In genomic region chr10:83183634-83184479, GRCm38 (mm10) we compare ENCODE assay signal across 9 mouse cellular contexts.
DNase-seq lines count a peak whose midpoint lies in the region; ATAC-seq lines count a peak whose summit lies in the region.
"Had no signal": no experiment of that assay in that cellular context is flagged by ENCODE, and none has a peak within 500 bp of the region (broad histone marks: within the 10 kb centered on the region; RNA-seq: fewer than 3 reads in every experiment).

No protein-coding gene starts in this region.

- H3K27me3 ChIP-seq in forebrain, embryonic 15.5 days = no peaks in the 10 kb centered on the region
- no peaks in the 10 kb centered on the region for H3K27me3 ChIP-seq in forebrain, embryonic 11.5 days (ENCODE audit: control insufficient read depth, insufficient read depth, low read length)
- H3K27me3 ChIP-seq in midbrain, embryonic 15.5 days (replicated peaks) = no peaks in the 10 kb centered on the region
- H3K27me3 ChIP-seq: neural tube, embryonic 12.5 days had no signal

- H3K9ac ChIP-seq in forebrain, embryonic 15.5 days (replicated peaks) = no peak overlapping the region
- no peak overlapping the region for H3K9ac ChIP-seq in forebrain, embryonic 11.5 days (ENCODE audit: low read length)
- no peak overlapping the region for H3K9ac ChIP-seq in midbrain, embryonic 15.5 days
- H3K9ac ChIP-seq: neural tube, embryonic 12.5 days had no signal

- H3K4me2 ChIP-seq in forebrain, embryonic 15.5 days (replicated peaks) = no peak overlapping the region
- H3K4me2 ChIP-seq in forebrain, embryonic 11.5 days (ENCODE audit: low read depth, low read length, severe bottlenecking) = no peak overlapping the region
- no peak overlapping the region for H3K4me2 ChIP-seq in midbrain, embryonic 15.5 days
- H3K4me2 ChIP-seq: neural tube, embryonic 12.5 days had no signal

- no peak overlapping the region for H3K4me3 ChIP-seq in forebrain, embryonic 15.5 days
- no peak overlapping the region for H3K4me3 ChIP-seq in forebrain, embryonic 11.5 days (ENCODE audit: low read depth, low read length)
- no peak overlapping the region for H3K4me3 ChIP-seq in midbrain, embryonic 15.5 days
- H3K4me3 ChIP-seq: neural tube, embryonic 12.5 days had no signal

- no peak for ATAC-seq in forebrain, embryonic 15.5 days (replicated peaks)
- no peak for ATAC-seq in forebrain, embryonic 11.5 days (replicated peaks; ENCODE audit: low FRiP score)
- ATAC-seq in hematopoietic stem cell, adult 5-6 weeks (replicated peaks in 1 of 2; ENCODE audit: insufficient read depth in 1 of 2, low FRiP score in 2 of 2, low TSS enrichment in 1 of 2, low read depth in 1 of 2, poor library complexity in 2 of 2, severe bottlenecking in 2 of 2) = peak; percentile 79 to 86
- ATAC-seq in midbrain, embryonic 15.5 days (replicated peaks) = no peak

- WGBS in forebrain, embryonic 15.5 days = 73% methylated on average over 12 of the region's 12 CpGs
- 81% methylated on average over 12 of the region's 12 CpGs for WGBS in forebrain, embryonic 11.5 days
- 79% methylated on average over 12 of the region's 12 CpGs for WGBS in midbrain, embryonic 15.5 days

- no peak for DNase-seq in forebrain, embryonic 11.5 days (ENCODE audit: low spot score)
- DNase-seq in A20 (ENCODE audit: low read depth, low spot score) = peak; percentile 62
- no peak for DNase-seq in testis, postnatal 14 days (ENCODE audit: low spot score)
- DNase-seq in lung, postnatal 36 days = no peak
- no peak for DNase-seq in cerebellum, adult 18-20 months

- H3K36me3 ChIP-seq in forebrain, embryonic 15.5 days = no peaks in the 10 kb centered on the region
- H3K36me3 ChIP-seq in forebrain, embryonic 11.5 days (ENCODE audit: control insufficient read depth, insufficient read depth, low read length) = no peaks in the 10 kb centered on the region
- no peaks in the 10 kb centered on the region for H3K36me3 ChIP-seq in midbrain, embryonic 15.5 days (replicated peaks)
- H3K36me3 ChIP-seq: neural tube, embryonic 12.5 days had no signal

- H3K9me3 ChIP-seq in forebrain, embryonic 15.5 days = no peaks in the 10 kb centered on the region
- H3K9me3 ChIP-seq in forebrain, embryonic 11.5 days (ENCODE audit: control insufficient read depth, low read length) = no peaks in the 10 kb centered on the region
- H3K9me3 ChIP-seq in midbrain, embryonic 15.5 days = no peaks in the 10 kb centered on the region
- H3K9me3 ChIP-seq: neural tube, embryonic 12.5 days had no signal

- H3K27ac ChIP-seq in forebrain, embryonic 15.5 days (replicated peaks) = 0 out of 2 replicates have a peak overlapping the region, but pooled peaks have one; percentile 19
- H3K27ac ChIP-seq in forebrain, embryonic 11.5 days (ENCODE audit: low read depth, low read length) = no peak overlapping the region
- H3K27ac ChIP-seq in midbrain, embryonic 15.5 days = peak overlapping the region; percentile 57
- H3K27ac ChIP-seq: neural tube, embryonic 12.5 days had no signal

- peaks cover 27% of the 10 kb centered on the region for H3K4me1 ChIP-seq in forebrain, embryonic 15.5 days
- H3K4me1 ChIP-seq in forebrain, embryonic 11.5 days (replicated peaks; ENCODE audit: control insufficient read depth, insufficient read depth, low read length) = no peaks in the 10 kb centered on the region
- peaks cover 22% of the 10 kb centered on the region for H3K4me1 ChIP-seq in midbrain, embryonic 15.5 days

Comparison
In these comparisons a context has a peak if more than half of its experiments do, and no peak if none do; other contexts are left out.
1. ATAC-seq: peak in hematopoietic stem cell, adult 5-6 weeks (2 of 2); none in forebrain, embryonic 15.5 days (single experiment), forebrain, embryonic 11.5 days (single experiment) and midbrain, embryonic 15.5 days (single experiment).